Mouse (Mus musculus) forebrain, embryonic 16.5 days (tissue): ENCODE results near the gene Mavs. TPM values are rescaled to one million over a fixed set of nuclear protein-coding genes. Genes with fewer than 3 reads are reported as not detected.

Experiments used
- ATAC-seq: fragments of 200-750 bp; cut with Nextera tagmentation; 2 replicates; pipeline ENCODE4 v1.8.0; 2017; ENCODE audit warnings: mild to moderate bottlenecking, moderate library complexity
- H3K27ac ChIP-seq: fragments of 300-500 bp; sonication (generic); 2 replicates; pipeline ENCODE4 v1.5.1; 2014; ENCODE audit warnings: low read length, control low read depth
- H3K27me3 ChIP-seq: fragments of 300-500 bp; sonication (generic); replicated peaks from 2 replicates; pipeline ENCODE4 v1.6.1; 2014; ENCODE audit warnings: low read length; ENCODE audit not compliant: control insufficient read depth, insufficient read depth
- H3K36me3 ChIP-seq: fragments of 300-500 bp; sonication (generic); 2 replicates; pipeline ENCODE4 v1.6.1; 2014; ENCODE audit not compliant: control insufficient read depth, insufficient read depth
- H3K4me1 ChIP-seq: fragments of 300-500 bp; sonication (generic); replicated peaks from 2 replicates; pipeline ENCODE4 v1.6.1; 2014; ENCODE audit warnings: low read length; ENCODE audit not compliant: control insufficient read depth, insufficient read depth
- H3K4me2 ChIP-seq: fragments of 300-500 bp; sonication (generic); 2 replicates; pipeline ENCODE4 v1.6.1; 2014; ENCODE audit warnings: mild to moderate bottlenecking, low read length, control low read depth
- H3K4me3 ChIP-seq: fragments of 300-500 bp; sonication (generic); replicated peaks from 2 replicates; pipeline ENCODE4 v1.5.1; 2014; ENCODE audit warnings: mild to moderate bottlenecking, low read length, control low read depth
- H3K9ac ChIP-seq: fragments of 300-500 bp; sonication (generic); replicated peaks from 2 replicates; pipeline ENCODE4 v1.6.1; 2014; ENCODE audit warnings: low read depth, low read length, control low read depth
- H3K9me3 ChIP-seq: fragments of 300-500 bp; sonication (generic); 2 replicates; pipeline ENCODE4 v1.6.1; 2016; ENCODE audit warnings: low read length; ENCODE audit not compliant: control insufficient read depth
- WGBS: fragments of 180-500 bp; shearing (Covaris S2); extraction: QIAGEN DNeasy Blood & Tissue Kit; methylation state at CpG from one replicate; pipeline ENCODE4 v1.1.7; 2014; 5-methylcytosine and 5-hydroxymethylcytosine counted together
- polyA plus RNA-seq: library from polyadenylated mRNA; unstranded; fragments of >200 nt; fragmentation: Nextera tagmentation; extraction: Ambion mirVana; gene quantifications from 2 replicates; pipeline ENCODE4 v1.2.1, GENCODE M21; 2015

Gene Mavs
- polyA plus RNA-seq, 1 experiment from 2014 or later = 5.7 TPM

GRCm38 (mm10) chr2:131253681-131254328 is 19.9 kb downstream of the Mavs start:
- no peaks in the 10 kb centered on the region for H3K36me3 ChIP-seq
- no peak overlapping the region for H3K4me2 ChIP-seq
- no peaks in the 10 kb centered on the region for H3K4me1 ChIP-seq
- H3K9me3 ChIP-seq = no peaks in the 10 kb centered on the region
- no peaks in the 10 kb centered on the region for H3K27me3 ChIP-seq
- 37% methylated on average over 7 of the region's 7 CpGs for WGBS
- no peak overlapping the region for H3K27ac ChIP-seq
- 0 out of 2 replicates have a peak, but pooled peaks have one; percentile 36 for ATAC-seq
- H3K9ac ChIP-seq = no peak overlapping the region
- no peak overlapping the region for H3K4me3 ChIP-seq

- Histone ChIP-seq H3K36me3 (no peaks in the 10 kb centered on the region), H3K9ac (no peak overlapping the region), H3K27me3 (no peaks in the 10 kb centered on the region), H3K4me1 (no peaks in the 10 kb centered on the region), H3K27ac (no peak overlapping the region), H3K4me3 (no peak overlapping the region), H3K4me2 (no peak overlapping the region), H3K9me3 (no peaks in the 10 kb centered on the region)
- WGBS = 81% methylated on average over 2 of the region's 2 CpGs
- no peak for ATAC-seq
These were observed 20.5 kb downstream of the Mavs start for GRCm38 (mm10) chr2:131254329-131254713.

- WGBS = 51% methylated on average over 3 of the region's 3 CpGs
- Histone ChIP-seq H3K4me2 (no peak overlapping the region), H3K36me3 (no peaks in the 10 kb centered on the region), H3K27me3 (no peaks in the 10 kb centered on the region), H3K4me1 (no peaks in the 10 kb centered on the region), H3K9me3 (no peaks in the 10 kb centered on the region), H3K27ac (no peak overlapping the region), H3K9ac (no peak overlapping the region), H3K4me3 (no peak overlapping the region)
- ATAC-seq = no peak
These were observed 21.9 kb downstream of the Mavs start for GRCm38 (mm10) chr2:131255738-131256137.

GRCm38 (mm10) chr2:131258693-131259092 is 24.8 kb downstream of the Mavs start:
- Histone ChIP-seq H3K27ac (no peak overlapping the region), H3K4me1 (peaks cover 10% of the 10 kb centered on the region), H3K27me3 (no peaks in the 10 kb centered on the region), H3K9me3 (no peaks in the 10 kb centered on the region), H3K9ac (no peak overlapping the region), H3K4me3 (no peak overlapping the region), H3K4me2 (no peak overlapping the region), H3K36me3 (no peaks in the 10 kb centered on the region)
- ATAC-seq = no peak
- WGBS = 81% methylated on average over 8 of the region's 8 CpGs

- H3K4me1 ChIP-seq = peaks cover 24% of the 10 kb centered on the region
- H3K9ac ChIP-seq = no peak overlapping the region
- ATAC-seq = no peak
- no peaks in the 10 kb centered on the region for H3K27me3 ChIP-seq
- no peak overlapping the region for H3K4me2 ChIP-seq
- H3K9me3 ChIP-seq = no peaks in the 10 kb centered on the region
- no peak overlapping the region for H3K27ac ChIP-seq
- H3K36me3 ChIP-seq = no peaks in the 10 kb centered on the region
- 59% methylated on average over 9 of the region's 9 CpGs for WGBS
- H3K4me3 ChIP-seq = no peak overlapping the region
These were observed 26.9 kb downstream of the Mavs start for GRCm38 (mm10) chr2:131260544-131261307.

GRCm38 (mm10) chr2:131261481-131262212 is 27.8 kb downstream of the Mavs start:
- H3K27ac ChIP-seq = peak overlapping the region; percentile 99
- peak overlapping the region; percentile 86 for H3K4me3 ChIP-seq
- 4% methylated on average over 10 of the region's 10 CpGs for WGBS
- H3K4me2 ChIP-seq = peak overlapping the region; percentile 85
- H3K4me1 ChIP-seq = peaks cover 24% of the 10 kb centered on the region
- no peaks in the 10 kb centered on the region for H3K27me3 ChIP-seq
- H3K9ac ChIP-seq = peak overlapping the region; percentile 73
- ATAC-seq = peak; percentile 69
- H3K9me3 ChIP-seq = no peaks in the 10 kb centered on the region
- no peaks in the 10 kb centered on the region for H3K36me3 ChIP-seq

- Histone ChIP-seq H3K36me3 (no peaks in the 10 kb centered on the region), H3K27ac (peak within 1 kb of the TSS; percentile 99), H3K9ac (peak within 1 kb of the TSS; percentile 96), H3K4me2 (peak within 1 kb of the TSS; percentile 91), H3K4me3 (peak within 1 kb of the TSS; percentile 86), H3K27me3 (no peaks in the 10 kb centered on the region), H3K9me3 (no peaks in the 10 kb centered on the region), H3K4me1 (peaks cover 24% of the 10 kb centered on the region)
- under 1% methylated on average over 47 of the region's 49 CpGs for WGBS
- ATAC-seq = peak; percentile 100
These were observed 28.4 kb downstream of the Mavs start, which contains the start of gene Pank2 for GRCm38 (mm10) chr2:131262213-131262672. TSS of gene Pank2 (plus strand) at chr2:131262495.

GRCm38 (mm10) chr2:131262680-131263670 is 29.1 kb downstream of the Mavs start:
- WGBS = under 1% methylated on average over 49 of the region's 59 CpGs
- Histone ChIP-seq H3K36me3 (no peaks in the 10 kb centered on the region), H3K4me1 (peaks cover 24% of the 10 kb centered on the region), H3K27ac (peak overlapping the region; percentile 98), H3K9ac (peak overlapping the region; percentile 96), H3K9me3 (no peaks in the 10 kb centered on the region), H3K27me3 (no peaks in the 10 kb centered on the region), H3K4me2 (peak overlapping the region; percentile 91), H3K4me3 (peak overlapping the region; percentile 86)
- ATAC-seq = peak; percentile 72
